Mouse (Mus musculus) cortical plate, adult 2 months (tissue): ENCODE measurements around the gene Erc1.

Experiments
- CTCF ChIP-seq: fragments of 200-500 bp; IDR thresholded peaks from 2 replicates; pipeline ENCODE4 v1.5.1; 2011; ENCODE audit warnings: mild to moderate bottlenecking, control low read depth, low read length; ENCODE audit not compliant: insufficient read depth; ENCODE audit errors: extremely low read depth
- POLR2A ChIP-seq: fragments of 200-500 bp; IDR thresholded peaks from 2 replicates; pipeline ENCODE4 v1.6.1; 2011; ENCODE audit warnings: mild to moderate bottlenecking, low read length, control low read depth; ENCODE audit not compliant: insufficient read depth; ENCODE audit errors: extremely low read depth

DNA sequence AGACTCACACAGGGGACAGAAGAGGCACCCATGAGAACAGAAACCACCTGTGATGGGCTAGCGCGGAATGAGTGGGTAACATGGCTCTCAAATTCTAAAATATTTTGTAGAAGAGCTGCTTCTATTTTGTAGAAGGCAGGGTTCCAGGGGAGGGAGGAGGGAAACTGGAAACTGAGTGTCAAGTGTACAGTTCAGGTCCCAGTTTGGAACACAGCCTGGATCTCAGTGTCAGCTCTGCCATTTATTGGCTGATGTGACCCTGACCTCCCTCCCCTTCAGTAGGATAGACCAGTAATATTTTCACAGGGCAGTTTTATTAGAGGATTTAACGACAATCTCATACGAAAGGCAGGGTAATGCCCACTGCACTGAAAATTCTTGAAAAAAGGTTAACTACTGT lies 271.3 kb downstream of the Erc1 start:
- TF ChIP-seq POLR2A: no peak
- no peak for TF ChIP-seq CTCF
